Mouse (Mus musculus): Measurements from ENCODE around the gene Appbp2. TPM values are rescaled to one million over a fixed set of nuclear protein-coding genes. Genes with fewer than 3 reads are reported as not detected.

Appbp2 gene
- total and polyA plus RNA-seq, 2 experiments from 2014 or later, result 41.9 to 67.8 TPM

- ATAC-seq, result no peak
- no peaks in the 10 kb centered on the region for H3K4me1 ChIP-seq (ENCODE audit: insufficient read depth)
- no peak for DNase-seq
- no peak for TF ChIP-seq CTCF (IDR thresholded peaks at IDR 0.05; ENCODE audit: low read depth)
- no peak overlapping the region for H3K9ac ChIP-seq
- no peaks in the 10 kb centered on the region for H3K36me3 ChIP-seq (ENCODE audit: insufficient read depth)
- 52% methylated on average over 1 of the region's 1 CpGs for WGBS
- H3K9me3 ChIP-seq (ENCODE audit: low read length), result no peaks in the 10 kb centered on the region
- H3K27ac ChIP-seq (ENCODE audit: low read depth, low read length), result no peak overlapping the region
- no peak overlapping the region for H3K4me3 ChIP-seq (ENCODE audit: low read depth, low read length)
- H3K27me3 ChIP-seq (ENCODE audit: insufficient read depth, low read length), result no peaks in the 10 kb centered on the region
- H3K4me2 ChIP-seq (ENCODE audit: low read depth), result no peak overlapping the region
Observed at GRCm38 (mm10) chr11:85267393-85267792, 32.5 kb upstream of the Appbp2 start.

- H3K27ac ChIP-seq (ENCODE audit: low read depth, low read length), result no peak overlapping the region
- no peaks in the 10 kb centered on the region for H3K9me3 ChIP-seq (ENCODE audit: low read length)
- 73% methylated on average over 5 of the region's 5 CpGs for WGBS
- TF ChIP-seq CTCF (IDR thresholded peaks at IDR 0.05; ENCODE audit: low read depth), result no peak
- H3K27me3 ChIP-seq (ENCODE audit: insufficient read depth, low read length), result no peaks in the 10 kb centered on the region
- no peaks in the 10 kb centered on the region for H3K36me3 ChIP-seq (ENCODE audit: insufficient read depth)
- H3K4me1 ChIP-seq (ENCODE audit: insufficient read depth), result no peaks in the 10 kb centered on the region
- H3K9ac ChIP-seq, result no peak overlapping the region
- no peak overlapping the region for H3K4me2 ChIP-seq (ENCODE audit: low read depth)
- ATAC-seq (no peak), DNase-seq (no peak)
- H3K4me3 ChIP-seq (ENCODE audit: low read depth, low read length), result no peak overlapping the region
Observed at GRCm38 (mm10) chr11:85264635-85265034, 29.7 kb upstream of the Appbp2 start.

GRCm38 (mm10) chr11:85261192-85261591 is 26.3 kb upstream of the Appbp2 start:
- peak; percentile 75 for TF ChIP-seq CTCF (IDR thresholded peaks at IDR 0.05; ENCODE audit: low read depth)
- Histone ChIP-seq H3K9ac (no peak overlapping the region), H3K27me3 (ENCODE audit: insufficient read depth, low read length) (no peaks in the 10 kb centered on the region), H3K4me2 (ENCODE audit: low read depth) (no peak overlapping the region), H3K4me3 (ENCODE audit: low read depth, low read length) (no peak overlapping the region), H3K4me1 (ENCODE audit: insufficient read depth) (no peaks in the 10 kb centered on the region), H3K9me3 (ENCODE audit: low read length) (no peaks in the 10 kb centered on the region), H3K36me3 (ENCODE audit: insufficient read depth) (no peaks in the 10 kb centered on the region), H3K27ac (ENCODE audit: low read depth, low read length) (no peak overlapping the region)
- no peak for ATAC-seq
- 27% methylated on average over 7 of the region's 7 CpGs for WGBS
- DNase-seq, result peak; percentile 60

GRCm38 (mm10) chr11:85258966-85259365 is 24.0 kb upstream of the Appbp2 start:
- H3K4me3 ChIP-seq (ENCODE audit: low read depth, low read length), result no peak overlapping the region
- DNase-seq (no peak), ATAC-seq (no peak)
- H3K4me1 ChIP-seq (ENCODE audit: insufficient read depth), result no peaks in the 10 kb centered on the region
- H3K9ac ChIP-seq, result no peak overlapping the region
- no peaks in the 10 kb centered on the region for H3K27me3 ChIP-seq (ENCODE audit: insufficient read depth, low read length)
- no peak for TF ChIP-seq CTCF (IDR thresholded peaks at IDR 0.05; ENCODE audit: low read depth)
- no peak overlapping the region for H3K27ac ChIP-seq (ENCODE audit: low read depth, low read length)
- H3K36me3 ChIP-seq (ENCODE audit: insufficient read depth), result no peaks in the 10 kb centered on the region
- WGBS, result 90% methylated on average over 11 of the region's 11 CpGs
- H3K9me3 ChIP-seq (ENCODE audit: low read length), result no peaks in the 10 kb centered on the region
- no peak overlapping the region for H3K4me2 ChIP-seq (ENCODE audit: low read depth)

- no peak overlapping the region for H3K4me2 ChIP-seq (ENCODE audit: low read depth)
- H3K27me3 ChIP-seq (ENCODE audit: insufficient read depth, low read length), result no peaks in the 10 kb centered on the region
- H3K9me3 ChIP-seq (ENCODE audit: low read length), result no peaks in the 10 kb centered on the region
- no peaks in the 10 kb centered on the region for H3K36me3 ChIP-seq (ENCODE audit: insufficient read depth)
- no peak for DNase-seq
- no peak overlapping the region for H3K9ac ChIP-seq
- no peak overlapping the region for H3K4me3 ChIP-seq (ENCODE audit: low read depth, low read length)
- 60% methylated on average over 3 of the region's 3 CpGs for WGBS
- ATAC-seq, result no peak
- no peak for TF ChIP-seq CTCF (IDR thresholded peaks at IDR 0.05; ENCODE audit: low read depth)
- H3K27ac ChIP-seq (ENCODE audit: low read depth, low read length), result no peak overlapping the region
- no peaks in the 10 kb centered on the region for H3K4me1 ChIP-seq (ENCODE audit: insufficient read depth)
Observed at GRCm38 (mm10) chr11:85255471-85256027, 20.6 kb upstream of the Appbp2 start.

GRCm38 (mm10) chr11:85253641-85254040 is 18.7 kb upstream of the Appbp2 start:
- TF ChIP-seq CTCF (IDR thresholded peaks at IDR 0.05; ENCODE audit: low read depth), result no peak
- 82% methylated on average over 7 of the region's 7 CpGs for WGBS
- Histone ChIP-seq H3K27ac (ENCODE audit: low read depth, low read length) (no peak overlapping the region), H3K9ac (no peak overlapping the region), H3K4me3 (ENCODE audit: low read depth, low read length) (no peak overlapping the region), H3K9me3 (ENCODE audit: low read length) (no peaks in the 10 kb centered on the region), H3K4me2 (ENCODE audit: low read depth) (no peak overlapping the region), H3K36me3 (ENCODE audit: insufficient read depth) (no peaks in the 10 kb centered on the region), H3K27me3 (ENCODE audit: insufficient read depth, low read length) (no peaks in the 10 kb centered on the region), H3K4me1 (ENCODE audit: insufficient read depth) (no peaks in the 10 kb centered on the region)
- ATAC-seq, result no peak
- no peak for DNase-seq

GRCm38 (mm10) chr11:85253006-85253405 is 18.1 kb upstream of the Appbp2 start:
- 76% methylated on average over 5 of the region's 5 CpGs for WGBS
- no peak for ATAC-seq
- TF ChIP-seq CTCF (IDR thresholded peaks at IDR 0.05; ENCODE audit: low read depth), result no peak

More at GRCm38 (mm10) chr11:85253006-85253405, 18.1 kb upstream of the Appbp2 start:
- Histone ChIP-seq H3K9ac (no peak overlapping the region), H3K9me3 (ENCODE audit: low read length) (no peaks in the 10 kb centered on the region), H3K4me1 (ENCODE audit: insufficient read depth) (no peaks in the 10 kb centered on the region), H3K27ac (ENCODE audit: low read depth, low read length) (no peak overlapping the region), H3K4me2 (ENCODE audit: low read depth) (no peak overlapping the region), H3K4me3 (ENCODE audit: low read depth, low read length) (no peak overlapping the region), H3K27me3 (ENCODE audit: insufficient read depth, low read length) (no peaks in the 10 kb centered on the region), H3K36me3 (ENCODE audit: insufficient read depth) (no peaks in the 10 kb centered on the region)
- DNase-seq, result no peak

All from forebrain, postnatal 0 days (tissue).